Mouse (Mus musculus): Measurements from ENCODE around the gene Hs3st3a1. TPM values are rescaled to one million over a fixed set of nuclear protein-coding genes. Genes with fewer than 3 reads are reported as not detected.

The Hs3st3a1 gene
- polyA plus RNA-seq, 1 experiment from 2014 or later, result 0.10 TPM

DNA sequence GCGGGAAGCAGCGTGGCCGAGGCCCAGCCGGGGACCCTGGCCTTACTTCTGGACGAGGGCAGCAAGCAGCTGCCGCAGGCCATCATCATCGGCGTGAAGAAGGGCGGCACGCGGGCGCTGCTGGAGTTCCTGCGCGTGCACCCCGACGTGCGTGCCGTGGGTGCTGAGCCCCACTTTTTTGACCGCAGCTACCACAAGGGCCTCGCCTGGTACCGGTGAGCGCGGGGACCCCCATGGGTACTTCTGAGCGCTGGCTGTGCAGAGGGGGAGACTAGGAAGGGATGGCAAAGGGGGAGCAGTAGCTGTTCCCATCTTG lies 1.2 kb downstream of the Hs3st3a1 start, which contains the start of gene F930015N05Rik:
F930015N05Rik (minus strand) TSS at position 242 of the 316 bp plus-strand sequence.
- Histone ChIP-seq H3K4me1 (replicated peaks; ENCODE audit: control insufficient read depth, insufficient read depth, low read length) (peaks cover 19% of the 10 kb centered on the region), H3K9me3 (ENCODE audit: control insufficient read depth, low read length) (no peaks in the 10 kb centered on the region), H3K27ac (ENCODE audit: low read length) (no peak within 1 kb of the TSS), H3K9ac (replicated peaks; ENCODE audit: low read depth, low read length) (peak within 1 kb of the TSS; percentile 64), H3K27me3 (replicated peaks; ENCODE audit: control insufficient read depth, insufficient read depth, low read length) (peaks cover 34% of the 10 kb centered on the region), H3K36me3 (ENCODE audit: control insufficient read depth, insufficient read depth) (no peaks in the 10 kb centered on the region), H3K4me3 (replicated peaks; ENCODE audit: low read length) (peak within 1 kb of the TSS; percentile 56), H3K4me2 (ENCODE audit: low read length) (peak within 1 kb of the TSS; percentile 98)
- ATAC-seq, result peak; percentile 18; the same call in 1 of the 2 replicates
- WGBS, result under 1% methylated on average over 24 of the region's 24 CpGs

DNA sequence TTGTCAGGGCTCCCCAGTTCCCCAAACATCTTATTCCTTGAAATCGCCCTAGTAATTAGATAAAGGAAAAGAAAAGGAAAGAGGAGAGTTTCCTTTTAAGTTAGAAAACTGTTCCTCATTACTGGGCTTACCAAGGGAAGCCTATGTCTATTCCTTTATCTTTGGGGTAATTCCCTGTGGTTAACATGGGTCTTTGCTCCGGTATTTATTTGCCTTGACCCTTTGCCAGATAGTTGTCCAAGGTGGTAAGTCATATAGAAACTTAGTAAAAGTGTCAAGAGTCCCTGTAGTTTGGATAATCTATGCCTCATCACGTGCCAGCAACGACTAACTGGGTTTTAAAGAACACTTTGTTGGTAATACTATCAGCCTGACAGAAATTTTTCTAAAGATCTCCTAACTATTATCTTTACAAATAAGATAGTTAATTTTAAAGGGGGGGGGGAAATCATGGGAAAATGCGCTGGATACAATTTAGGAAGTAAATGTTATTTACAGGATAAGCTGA lies 1.7 kb downstream of the Hs3st3a1 start:
- Histone ChIP-seq H3K36me3 (ENCODE audit: control insufficient read depth, insufficient read depth) (no peaks in the 10 kb centered on the region), H3K27ac (ENCODE audit: low read length) (no peak overlapping the region), H3K27me3 (replicated peaks; ENCODE audit: control insufficient read depth, insufficient read depth, low read length) (peaks cover 34% of the 10 kb centered on the region), H3K9me3 (ENCODE audit: control insufficient read depth, low read length) (no peaks in the 10 kb centered on the region), H3K4me2 (ENCODE audit: low read length) (peak overlapping the region; percentile 98), H3K9ac (replicated peaks; ENCODE audit: low read depth, low read length) (no peak overlapping the region), H3K4me3 (replicated peaks; ENCODE audit: low read length) (peak overlapping the region; percentile 56), H3K4me1 (replicated peaks; ENCODE audit: control insufficient read depth, insufficient read depth, low read length) (peaks cover 19% of the 10 kb centered on the region)
- ATAC-seq, result no peak
- WGBS, result 24% methylated on average over 5 of the region's 5 CpGs

DNA sequence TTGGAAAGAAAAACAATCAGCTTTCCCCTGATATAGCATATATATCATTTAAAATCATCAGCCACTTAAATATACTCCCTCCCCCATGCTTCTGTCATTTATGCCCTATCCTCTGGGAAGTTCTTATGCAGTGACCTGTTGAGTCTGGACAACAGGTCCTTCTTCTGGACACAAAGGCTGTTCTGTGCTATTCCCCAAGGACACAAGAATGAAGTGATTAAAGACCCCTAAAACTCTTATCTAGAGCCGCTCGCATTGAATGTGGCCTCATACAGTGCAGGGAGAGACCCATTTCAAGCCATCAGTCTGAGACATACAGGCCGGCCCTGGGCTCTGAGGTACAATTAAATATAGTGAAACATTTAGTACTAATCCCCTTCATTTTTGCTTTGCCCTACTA lies 2.6 kb downstream of the Hs3st3a1 start:
- Histone ChIP-seq H3K4me2 (ENCODE audit: low read length) (no peak overlapping the region), H3K9ac (replicated peaks; ENCODE audit: low read depth, low read length) (no peak overlapping the region), H3K27me3 (replicated peaks; ENCODE audit: control insufficient read depth, insufficient read depth, low read length) (peaks cover 27% of the 10 kb centered on the region), H3K4me1 (replicated peaks; ENCODE audit: control insufficient read depth, insufficient read depth, low read length) (peaks cover 22% of the 10 kb centered on the region), H3K9me3 (ENCODE audit: control insufficient read depth, low read length) (no peaks in the 10 kb centered on the region), H3K27ac (ENCODE audit: low read length) (no peak overlapping the region), H3K36me3 (ENCODE audit: control insufficient read depth, insufficient read depth) (no peaks in the 10 kb centered on the region), H3K4me3 (replicated peaks; ENCODE audit: low read length) (no peak overlapping the region)
- ATAC-seq, result no peak
- 40% methylated on average over 3 of the region's 3 CpGs for WGBS

DNA sequence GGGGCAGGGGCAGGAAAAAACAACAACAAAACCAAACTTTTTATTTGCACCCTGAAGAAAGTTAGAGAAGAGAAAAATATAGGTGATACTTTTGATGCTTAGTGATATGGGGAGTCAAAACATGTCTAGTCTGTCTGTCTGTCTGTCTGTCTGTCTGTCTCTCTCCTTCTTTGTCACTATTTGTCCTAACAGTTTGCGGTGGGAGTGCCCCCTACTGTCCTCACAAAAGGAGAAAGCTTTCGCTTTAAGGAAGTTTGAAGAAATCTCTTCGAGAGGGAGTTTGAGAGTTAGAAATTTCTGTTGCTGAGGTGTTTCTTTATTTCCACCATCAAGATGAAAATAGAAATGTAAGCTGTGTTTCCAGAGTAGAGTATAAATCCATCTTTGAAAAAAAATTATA lies 3.8 kb downstream of the Hs3st3a1 start:
- 22% methylated on average over 3 of the region's 3 CpGs for WGBS
- no peak overlapping the region for H3K9ac ChIP-seq (replicated peaks; ENCODE audit: low read depth, low read length)
- no peak overlapping the region for H3K4me2 ChIP-seq (ENCODE audit: low read length)
- no peak for ATAC-seq
- no peak overlapping the region for H3K4me3 ChIP-seq (replicated peaks; ENCODE audit: low read length)
- no peaks in the 10 kb centered on the region for H3K9me3 ChIP-seq (ENCODE audit: control insufficient read depth, low read length)
- peaks cover 24% of the 10 kb centered on the region for H3K27me3 ChIP-seq (replicated peaks; ENCODE audit: control insufficient read depth, insufficient read depth, low read length)
- H3K27ac ChIP-seq (ENCODE audit: low read length), result no peak overlapping the region
- no peaks in the 10 kb centered on the region for H3K36me3 ChIP-seq (ENCODE audit: control insufficient read depth, insufficient read depth)
- peaks cover 22% of the 10 kb centered on the region for H3K4me1 ChIP-seq (replicated peaks; ENCODE audit: control insufficient read depth, insufficient read depth, low read length)

DNA sequence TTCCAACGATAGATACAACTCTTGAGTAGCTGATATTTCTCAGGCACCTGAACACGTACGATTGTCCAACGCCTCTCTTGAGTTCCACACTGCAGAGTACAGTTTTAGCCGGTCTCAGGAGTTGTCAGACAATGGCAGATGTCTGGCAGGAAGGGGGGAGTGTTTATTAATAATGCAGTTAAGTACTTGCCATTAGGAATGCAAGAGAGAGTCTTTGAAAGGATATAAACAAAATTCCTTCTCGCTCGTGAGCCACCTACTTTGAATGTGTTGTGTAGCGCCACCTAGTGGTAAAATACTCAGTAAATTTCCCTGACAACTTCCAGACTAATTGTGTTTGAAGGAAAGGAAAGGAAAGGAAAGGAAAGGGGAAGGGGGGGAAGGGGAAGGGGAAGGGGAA lies 7.0 kb downstream of the Hs3st3a1 start:
- no peaks in the 10 kb centered on the region for H3K9me3 ChIP-seq (ENCODE audit: control insufficient read depth, low read length)
- no peak for ATAC-seq
- no peak overlapping the region for H3K27ac ChIP-seq (ENCODE audit: low read length)
- peaks cover 11% of the 10 kb centered on the region for H3K27me3 ChIP-seq (replicated peaks; ENCODE audit: control insufficient read depth, insufficient read depth, low read length)
- no peak overlapping the region for H3K4me3 ChIP-seq (replicated peaks; ENCODE audit: low read length)
- H3K36me3 ChIP-seq (ENCODE audit: control insufficient read depth, insufficient read depth), result no peaks in the 10 kb centered on the region
- peaks cover 3% of the 10 kb centered on the region; the same call in 1 of the 2 replicates for H3K4me1 ChIP-seq (replicated peaks; ENCODE audit: control insufficient read depth, insufficient read depth, low read length)
- H3K9ac ChIP-seq (replicated peaks; ENCODE audit: low read depth, low read length), result no peak overlapping the region
- 30% methylated on average over 8 of the region's 8 CpGs for WGBS
- H3K4me2 ChIP-seq (ENCODE audit: low read length), result no peak overlapping the region

DNA sequence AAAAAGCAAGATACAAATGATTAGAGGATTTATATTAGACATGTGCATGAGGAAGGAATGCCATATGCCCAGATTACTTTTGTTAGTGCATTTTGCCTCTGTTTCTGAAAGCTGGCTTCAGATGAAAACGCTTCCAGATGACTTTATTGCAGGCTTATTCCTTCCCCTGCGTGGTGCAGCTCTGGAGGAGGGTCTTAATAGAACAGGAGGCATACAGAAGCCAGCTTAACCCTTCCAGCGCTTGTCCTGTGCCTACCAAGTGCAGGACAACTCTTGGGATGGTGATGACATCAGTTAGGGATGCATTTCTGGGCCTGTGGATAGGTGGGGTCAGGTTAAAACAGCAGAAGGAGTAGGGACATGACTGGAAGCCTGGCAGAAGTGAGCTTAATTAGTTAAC lies 7.6 kb downstream of the Hs3st3a1 start:
- H3K9me3 ChIP-seq (ENCODE audit: control insufficient read depth, low read length), result no peaks in the 10 kb centered on the region
- WGBS, result 41% methylated on average over 3 of the region's 3 CpGs
- peaks cover 3% of the 10 kb centered on the region; the same call in 1 of the 2 replicates for H3K4me1 ChIP-seq (replicated peaks; ENCODE audit: control insufficient read depth, insufficient read depth, low read length)
- no peak overlapping the region for H3K9ac ChIP-seq (replicated peaks; ENCODE audit: low read depth, low read length)
- H3K27ac ChIP-seq (ENCODE audit: low read length), result no peak overlapping the region
- ATAC-seq, result no peak
- H3K27me3 ChIP-seq (replicated peaks; ENCODE audit: control insufficient read depth, insufficient read depth, low read length), result peaks cover 9% of the 10 kb centered on the region
- H3K4me2 ChIP-seq (ENCODE audit: low read length), result no peak overlapping the region
- H3K36me3 ChIP-seq (ENCODE audit: control insufficient read depth, insufficient read depth), result no peaks in the 10 kb centered on the region
- no peak overlapping the region for H3K4me3 ChIP-seq (replicated peaks; ENCODE audit: low read length)

DNA sequence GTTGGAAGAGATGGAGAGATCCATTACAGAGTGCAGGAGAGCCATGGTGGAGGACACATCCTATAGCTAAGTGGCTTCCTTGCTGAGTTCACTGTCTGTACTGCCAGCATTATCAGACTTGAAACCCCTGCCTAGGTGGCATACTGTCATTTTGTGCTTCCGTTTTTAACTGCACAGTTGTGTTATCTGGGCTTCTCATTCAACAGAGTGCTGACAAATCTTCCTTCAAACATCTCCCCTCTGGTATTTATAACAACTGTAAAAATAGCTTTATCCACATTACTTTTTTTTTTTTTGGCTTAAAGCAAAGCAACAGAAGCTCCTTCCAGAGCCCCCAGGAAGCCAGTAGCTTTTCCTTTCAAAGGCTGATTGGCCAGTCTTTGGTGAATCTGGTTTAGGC lies 10.1 kb downstream of the Hs3st3a1 start:
- H3K36me3 ChIP-seq (ENCODE audit: control insufficient read depth, insufficient read depth), result no peaks in the 10 kb centered on the region
- no peak overlapping the region for H3K9ac ChIP-seq (replicated peaks; ENCODE audit: low read depth, low read length)
- no peak overlapping the region for H3K27ac ChIP-seq (ENCODE audit: low read length)
- peaks cover 7% of the 10 kb centered on the region; the same call in 1 of the 2 replicates for H3K4me1 ChIP-seq (replicated peaks; ENCODE audit: control insufficient read depth, insufficient read depth, low read length)
- H3K27me3 ChIP-seq (replicated peaks; ENCODE audit: control insufficient read depth, insufficient read depth, low read length), result no peaks in the 10 kb centered on the region; the same call in 1 of the 2 replicates
- H3K4me2 ChIP-seq (ENCODE audit: low read length), result no peak overlapping the region
- H3K9me3 ChIP-seq (ENCODE audit: control insufficient read depth, low read length), result no peaks in the 10 kb centered on the region
- 86% methylated on average over 1 of the region's 1 CpGs for WGBS
- ATAC-seq, result no peak
- no peak overlapping the region for H3K4me3 ChIP-seq (replicated peaks; ENCODE audit: low read length)

DNA sequence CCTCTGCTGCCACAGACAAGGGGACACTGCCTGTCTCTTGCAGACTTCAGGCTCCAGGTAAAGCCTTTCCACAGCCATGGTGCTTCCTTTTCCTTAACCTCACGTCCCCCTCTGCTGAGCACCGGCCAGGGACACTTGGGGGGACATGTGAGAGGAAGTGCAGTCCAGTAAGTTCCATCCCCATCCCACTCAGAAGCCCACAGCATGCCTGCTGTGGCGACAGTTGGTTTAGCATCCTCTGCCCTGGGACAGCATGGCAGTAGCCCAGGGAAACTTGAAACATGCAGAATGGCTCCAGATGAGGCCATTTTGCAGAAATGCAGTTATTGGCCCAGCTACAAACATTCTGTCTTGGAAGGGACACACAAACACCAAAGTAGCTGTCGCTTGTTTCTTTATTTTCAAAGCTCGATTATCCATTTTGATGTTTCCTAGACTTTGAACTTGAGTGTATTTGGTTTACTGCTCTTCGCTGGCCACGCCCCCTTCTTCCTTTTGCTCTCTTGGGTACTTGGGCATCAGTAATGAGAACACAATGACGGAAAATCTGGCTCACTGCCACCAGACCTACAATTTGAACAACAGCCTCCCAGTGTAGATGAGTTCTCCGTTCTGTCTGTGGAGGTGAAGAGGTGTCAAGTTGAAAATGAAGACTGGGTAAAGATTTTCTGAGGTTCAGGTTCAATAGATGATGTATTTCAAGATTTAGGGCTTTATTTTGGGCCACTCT lies 13.6 kb downstream of the Hs3st3a1 start:
- Histone ChIP-seq H3K27ac (ENCODE audit: low read length) (no peak overlapping the region), H3K27me3 (replicated peaks; ENCODE audit: control insufficient read depth, insufficient read depth, low read length) (no peaks in the 10 kb centered on the region), H3K9me3 (ENCODE audit: control insufficient read depth, low read length) (no peaks in the 10 kb centered on the region), H3K9ac (replicated peaks; ENCODE audit: low read depth, low read length) (no peak overlapping the region), H3K36me3 (ENCODE audit: control insufficient read depth, insufficient read depth) (no peaks in the 10 kb centered on the region), H3K4me3 (replicated peaks; ENCODE audit: low read length) (no peak overlapping the region), H3K4me2 (ENCODE audit: low read length) (no peak overlapping the region), H3K4me1 (replicated peaks; ENCODE audit: control insufficient read depth, insufficient read depth, low read length) (0 out of 2 replicates have a peak, but pooled peaks cover 4% of the 10 kb centered on the region)
- WGBS, result 44% methylated on average over 9 of the region's 9 CpGs
- no peak for ATAC-seq

DNA sequence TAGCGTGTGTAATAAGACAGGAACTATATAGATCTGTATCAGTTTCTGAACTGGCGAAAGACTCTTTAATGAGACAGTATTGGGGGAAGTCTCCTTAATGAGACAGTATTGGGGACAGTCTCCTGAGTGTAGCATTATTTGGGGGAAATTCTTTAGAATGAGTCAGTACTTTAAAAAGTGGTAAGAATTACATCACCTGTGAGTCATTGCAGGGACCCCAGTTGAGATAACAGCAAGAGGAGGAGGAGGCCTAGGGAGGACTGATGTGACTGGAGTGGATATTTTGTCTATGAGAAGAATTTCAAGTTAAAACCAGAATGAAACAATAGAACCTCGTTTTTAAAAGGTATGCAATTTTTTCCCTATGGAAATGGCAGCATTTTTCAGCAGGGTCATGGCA lies 26.6 kb downstream of the Hs3st3a1 start:
- Histone ChIP-seq H3K9ac (replicated peaks; ENCODE audit: low read depth, low read length) (no peak overlapping the region), H3K4me2 (ENCODE audit: low read length) (no peak overlapping the region), H3K27ac (ENCODE audit: low read length) (no peak overlapping the region), H3K27me3 (replicated peaks; ENCODE audit: control insufficient read depth, insufficient read depth, low read length) (no peaks in the 10 kb centered on the region), H3K4me1 (replicated peaks; ENCODE audit: control insufficient read depth, insufficient read depth, low read length) (no peaks in the 10 kb centered on the region), H3K36me3 (ENCODE audit: control insufficient read depth, insufficient read depth) (no peaks in the 10 kb centered on the region), H3K9me3 (ENCODE audit: control insufficient read depth, low read length) (no peaks in the 10 kb centered on the region), H3K4me3 (replicated peaks; ENCODE audit: low read length) (no peak overlapping the region)
- 77% methylated on average over 3 of the region's 3 CpGs for WGBS
- no peak for ATAC-seq
